Mouse (Mus musculus): ENCODE measurements around the gene Phc3. TPM values are rescaled to one million over a fixed set of nuclear protein-coding genes. Genes with fewer than 3 reads are reported as not detected.

Phc3 gene
- polyA plus RNA-seq, 1 experiment from 2014 or later, result 1.4 TPM

GRCm38 (mm10) chr3:30855604-30856458 is 113.4 kb downstream of the Phc3 start, which contains the start of gene Gpr160:
Gene Gpr160, plus strand, starts transcription at chr3:30855950.
- 2% methylated on average over 65 of the region's 75 CpGs for WGBS (ENCODE audit: insufficient replicate concordance)
- Histone ChIP-seq H3K9ac (replicated peaks) (peak within 1 kb of the TSS; percentile 73), H3K4me1 (ENCODE audit: insufficient read depth) (peaks cover 6% of the 10 kb centered on the region), H3K9me3 (ENCODE audit: low read length) (no peaks in the 10 kb centered on the region), H3K36me3 (replicated peaks; ENCODE audit: insufficient read depth, low read length) (no peaks in the 10 kb centered on the region), H3K27me3 (ENCODE audit: insufficient read depth, low read length) (peaks cover 9% of the 10 kb centered on the region; the same call in 1 of the 2 replicates), H3K27ac (ENCODE audit: low read depth) (peak within 1 kb of the TSS; percentile 71), H3K4me3 (ENCODE audit: low read depth, low read length) (peak within 1 kb of the TSS; percentile 64), H3K4me2 (ENCODE audit: low read depth, low read length) (peak within 1 kb of the TSS; percentile 94)
- TF ChIP-seq EP300 (IDR thresholded peaks at IDR 0.05; ENCODE audit: low read depth), result no peak
- TF ChIP-seq CTCF (IDR thresholded peaks at IDR 0.05; ENCODE audit: low read depth), result peak; percentile 78
- peak; percentile 87 for ATAC-seq
- peak; percentile 81 for DNase-seq

- Histone ChIP-seq H3K4me3 (ENCODE audit: low read depth, low read length) (no peak overlapping the region), H3K27me3 (ENCODE audit: insufficient read depth, low read length) (peaks cover 9% of the 10 kb centered on the region; the same call in 1 of the 2 replicates), H3K27ac (ENCODE audit: low read depth) (no peak overlapping the region), H3K4me1 (ENCODE audit: insufficient read depth) (peaks cover 6% of the 10 kb centered on the region), H3K36me3 (replicated peaks; ENCODE audit: insufficient read depth, low read length) (no peaks in the 10 kb centered on the region), H3K9ac (replicated peaks) (no peak overlapping the region), H3K9me3 (ENCODE audit: low read length) (no peaks in the 10 kb centered on the region), H3K4me2 (ENCODE audit: low read depth, low read length) (no peak overlapping the region)
- no peak for ATAC-seq
- no peak for DNase-seq
- 62% methylated on average over 5 of the region's 5 CpGs for WGBS (ENCODE audit: insufficient replicate concordance)
- TF ChIP-seq CTCF (IDR thresholded peaks at IDR 0.05; ENCODE audit: low read depth), result no peak
- TF ChIP-seq EP300 (IDR thresholded peaks at IDR 0.05; ENCODE audit: low read depth), result no peak
These were observed 115.6 kb downstream of the Phc3 start for GRCm38 (mm10) chr3:30853596-30853995.

- Histone ChIP-seq H3K4me3 (ENCODE audit: low read depth, low read length) (no peak overlapping the region), H3K4me2 (ENCODE audit: low read depth, low read length) (no peak overlapping the region), H3K9me3 (ENCODE audit: low read length) (no peaks in the 10 kb centered on the region), H3K27me3 (ENCODE audit: insufficient read depth, low read length) (peaks cover 8% of the 10 kb centered on the region; the same call in 1 of the 2 replicates), H3K27ac (ENCODE audit: low read depth) (no peak overlapping the region), H3K36me3 (replicated peaks; ENCODE audit: insufficient read depth, low read length) (no peaks in the 10 kb centered on the region), H3K9ac (replicated peaks) (no peak overlapping the region), H3K4me1 (ENCODE audit: insufficient read depth) (peaks cover 6% of the 10 kb centered on the region)
- WGBS (ENCODE audit: insufficient replicate concordance), result 51% methylated on average over 6 of the region's 6 CpGs
- ATAC-seq (no peak), DNase-seq (no peak)
- TF ChIP-seq CTCF (IDR thresholded peaks at IDR 0.05; ENCODE audit: low read depth) (no peak), EP300 (IDR thresholded peaks at IDR 0.05; ENCODE audit: low read depth) (no peak)
These were observed 117.8 kb downstream of the Phc3 start for GRCm38 (mm10) chr3:30851422-30851821.

Other genes with a start within 250 kb of the Phc3 start
- 0.04 TPM in 2 replicates for gene Samd7, start 223.1 kb downstream of the Phc3 start, polyA plus RNA-seq (2015; fragmentation: Nextera tagmentation; extraction: Ambion mirVana)
- 90.8 and 102 TPM in 2 replicates for gene Sec62, start 176.5 kb downstream of the Phc3 start, polyA plus RNA-seq (2015; fragmentation: Nextera tagmentation; extraction: Ambion mirVana)
- 5.4 and 5.9 TPM in 2 replicates for gene Gpr160, start 113.5 kb downstream of the Phc3 start, polyA plus RNA-seq (2015; fragmentation: Nextera tagmentation; extraction: Ambion mirVana)
- 3.8 TPM in 2 replicates for gene Prkci, start 26.3 kb upstream of the Phc3 start, polyA plus RNA-seq (2015; fragmentation: Nextera tagmentation; extraction: Ambion mirVana)
- 7.3 and 8.2 TPM in 2 replicates for gene Skil, start 125.6 kb upstream of the Phc3 start, polyA plus RNA-seq (2015; fragmentation: Nextera tagmentation; extraction: Ambion mirVana)
- 0.11 and 0.17 TPM in 2 replicates for gene Cldn11, start 180.5 kb upstream of the Phc3 start, polyA plus RNA-seq (2015; fragmentation: Nextera tagmentation; extraction: Ambion mirVana)